Mouse (Mus musculus) WW6 (cell line): ENCODE data around the gene Mcm6.
"Not testable (repeated sequence)": the region's sequence is repeated elsewhere in the genome, so short reads cannot be mapped to it uniquely, and the experiment has no call there.

Source experiments
- DNase-seq: peaks from one replicate; pipeline ENCODE4 v3.0.0-alpha.2; 2013; ENCODE audit warnings: low read depth, low spot score

Mcm6 gene

DNA sequence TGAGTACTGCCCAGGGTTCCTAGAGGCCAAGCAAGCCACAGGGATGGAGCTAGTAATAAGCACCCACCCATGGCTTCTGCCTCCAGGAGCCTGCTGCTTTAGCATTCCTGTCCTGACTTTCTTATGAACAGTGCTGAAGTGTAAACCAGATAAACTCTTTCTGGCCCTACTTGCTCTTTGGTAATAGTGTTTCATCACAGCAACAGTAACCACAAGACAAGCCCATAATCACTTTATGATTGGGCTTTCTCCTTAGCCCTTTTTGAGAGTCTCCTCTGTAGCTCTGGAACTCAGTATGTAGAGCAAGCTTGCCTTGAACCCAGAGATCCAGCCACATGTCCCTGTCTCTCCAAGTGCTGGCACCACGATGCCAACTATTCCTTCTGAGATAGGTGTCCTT lies 29.2 kb downstream of the Mcm6 start:
- no peak for DNase-seq

DNA sequence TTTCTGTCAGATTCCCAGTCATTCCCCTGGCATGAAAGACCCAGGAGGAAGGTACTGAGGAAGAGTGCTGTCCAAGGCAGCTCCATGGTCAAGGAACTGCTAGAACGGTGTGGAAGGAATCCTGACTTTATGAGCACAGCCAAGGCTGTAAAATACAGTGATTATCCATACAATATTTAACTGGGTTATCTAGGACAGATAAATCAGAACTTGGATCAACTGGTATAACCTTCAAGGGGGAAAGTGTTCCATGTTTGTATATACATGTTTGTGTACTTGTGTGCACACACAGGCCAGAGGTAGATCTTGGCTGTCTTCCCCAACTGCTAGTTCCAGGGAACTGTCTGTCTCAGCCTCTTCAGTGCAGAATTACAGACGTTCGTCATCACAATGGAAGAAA lies 31.2 kb downstream of the Mcm6 start, which contains the start of gene Lct:
Lct (minus strand) TSS at position 101 of the 400 bp plus-strand sequence.
- no peak for DNase-seq

DNA sequence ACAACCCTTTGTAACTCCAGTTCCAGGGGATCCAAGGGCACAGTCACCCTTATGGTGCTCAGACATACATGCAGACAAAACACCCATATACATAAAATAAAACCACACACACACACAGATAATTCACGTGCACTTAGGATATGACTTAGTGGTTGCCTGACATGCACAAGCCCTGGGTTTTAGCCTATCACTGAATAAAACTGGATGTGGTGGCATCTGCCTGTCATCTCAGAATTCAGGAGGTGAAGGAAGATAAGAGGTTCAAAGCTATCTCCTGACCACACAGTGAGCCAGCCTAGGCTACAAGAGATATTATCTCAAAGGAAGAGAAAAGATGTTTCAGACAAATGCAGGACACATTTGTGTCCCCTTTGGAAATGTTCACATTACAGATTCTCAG lies 32.3 kb downstream of the Mcm6 start:
- no peak for DNase-seq

DNA sequence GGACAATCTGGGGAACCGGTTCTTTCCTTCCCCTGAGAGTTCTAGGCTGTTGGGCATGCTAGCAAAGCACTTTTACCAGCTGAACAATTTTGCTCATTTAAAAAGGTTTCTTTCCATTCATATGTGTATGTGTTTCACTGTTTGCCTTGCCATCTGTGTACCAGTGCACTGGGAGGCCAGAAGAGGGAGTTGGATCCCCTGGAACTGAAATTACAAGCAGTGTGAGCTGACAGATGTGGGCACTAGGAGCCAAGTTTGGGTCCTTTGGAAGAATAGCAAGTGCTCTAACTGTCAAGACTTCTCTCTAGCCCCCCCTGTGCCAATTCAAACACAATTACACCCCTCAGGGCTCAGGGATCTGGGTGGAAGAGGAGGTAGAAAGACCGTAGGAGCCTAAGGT lies 34.7 kb downstream of the Mcm6 start:
- DNase-seq, result no peak

DNA sequence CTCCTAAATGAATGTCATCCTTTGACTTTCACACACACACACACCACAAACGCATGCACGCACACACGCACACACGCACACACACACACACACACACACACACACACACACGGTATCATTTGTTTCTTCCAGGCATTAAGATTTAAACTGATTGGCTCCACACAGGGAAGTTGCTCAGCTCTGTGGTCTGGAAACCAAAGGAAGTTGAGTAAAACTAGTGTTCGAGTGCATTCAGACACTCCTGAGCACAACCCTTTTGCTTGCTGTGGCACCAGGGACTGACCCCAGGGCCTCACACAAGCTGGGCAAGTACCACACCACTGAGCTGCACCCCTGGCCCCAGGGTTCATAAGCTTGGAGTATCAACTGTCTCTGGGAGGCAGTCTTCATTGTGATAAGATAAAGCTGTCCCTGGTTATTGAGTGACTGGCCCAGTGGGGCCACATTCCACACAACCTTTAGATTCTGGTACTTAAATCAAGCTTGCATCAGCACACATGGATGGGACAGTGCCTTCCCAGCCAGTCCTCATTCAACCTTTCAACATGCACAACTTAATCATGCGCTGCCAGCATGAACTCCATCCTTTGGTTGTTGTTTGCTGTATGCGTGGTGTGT lies 36.3 kb downstream of the Mcm6 start:
- no peak for DNase-seq

DNA sequence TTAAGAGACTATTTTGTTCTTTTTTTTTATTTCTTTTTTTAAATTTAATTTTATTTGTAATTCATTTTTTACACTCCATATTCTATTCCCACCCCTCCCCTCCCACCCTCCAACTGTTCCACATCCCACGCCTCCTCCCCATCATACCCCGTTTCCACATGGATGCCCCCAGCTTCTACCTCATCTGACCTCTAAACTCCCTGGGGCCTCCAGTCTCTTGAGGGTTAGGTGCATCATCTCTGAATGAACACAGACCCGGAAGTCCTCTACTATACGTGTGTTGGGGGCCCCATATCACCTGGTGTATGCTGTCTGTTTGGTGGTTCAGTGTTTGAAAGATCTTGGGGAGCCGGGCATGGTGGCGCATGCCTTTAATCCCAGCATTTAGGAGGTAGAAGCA lies 40.2 kb downstream of the Mcm6 start:
- not testable (repeated sequence) for DNase-seq

DNA sequence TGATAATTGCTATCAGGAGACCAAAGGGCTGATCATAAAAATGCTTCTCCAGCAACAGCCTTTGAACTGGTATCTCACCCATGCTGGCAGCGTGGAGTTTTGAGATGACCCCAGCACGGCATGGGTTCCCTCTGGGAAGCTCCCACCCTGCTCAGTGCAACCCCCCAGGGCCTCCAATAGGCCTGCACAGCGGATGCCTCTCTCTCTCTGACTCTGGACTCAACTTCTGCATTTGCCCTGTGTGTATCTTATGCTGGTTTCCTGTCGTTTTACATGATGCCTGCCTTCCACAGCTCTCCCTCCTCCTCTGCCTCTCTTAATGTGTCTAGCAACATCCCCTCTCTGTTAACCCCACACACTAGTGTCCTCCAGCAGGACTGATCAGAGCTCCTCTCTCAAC lies 44.8 kb downstream of the Mcm6 start:
- DNase-seq, result no peak

DNA sequence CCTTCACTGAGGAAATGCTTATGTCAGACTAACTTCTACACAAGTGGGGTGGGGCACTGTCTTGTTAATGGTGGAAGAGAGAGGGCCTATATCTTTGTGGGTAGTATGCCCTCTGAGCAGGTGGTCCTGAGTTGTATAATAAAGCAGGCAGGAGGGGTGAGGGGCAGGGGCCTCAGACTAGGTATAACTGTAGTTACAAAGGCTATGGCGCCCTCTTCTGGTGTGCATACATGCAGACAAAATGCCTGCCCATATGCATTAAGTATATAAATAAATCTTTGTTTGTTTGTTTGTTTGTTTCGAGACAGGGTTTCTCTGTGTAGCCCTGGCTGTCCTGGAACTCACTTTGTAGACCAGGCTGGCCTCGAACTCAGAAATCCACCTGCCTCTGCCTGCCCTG lies 50.4 kb downstream of the Mcm6 start:
- no peak for DNase-seq

DNA sequence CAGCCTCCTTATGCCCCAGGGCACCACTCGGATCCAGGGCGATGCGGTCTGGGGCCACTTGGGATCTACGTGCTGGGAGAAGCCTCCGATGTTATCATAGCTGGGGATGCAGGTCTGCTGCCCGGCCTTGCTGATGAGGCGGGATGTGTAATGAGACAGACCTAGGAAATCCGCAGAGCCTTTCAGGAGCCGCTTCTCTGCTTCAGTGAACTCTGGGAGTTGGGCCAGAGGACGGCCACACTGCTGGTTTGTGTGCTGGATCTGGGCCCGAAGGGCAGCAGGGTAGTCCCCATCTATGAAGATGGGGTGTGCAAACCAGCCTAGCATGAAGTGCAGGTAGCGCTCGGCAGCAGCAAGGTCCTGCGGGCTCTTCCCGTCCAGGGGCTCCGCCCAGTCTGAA lies 55.6 kb downstream of the Mcm6 start:
- DNase-seq, result no peak

DNA sequence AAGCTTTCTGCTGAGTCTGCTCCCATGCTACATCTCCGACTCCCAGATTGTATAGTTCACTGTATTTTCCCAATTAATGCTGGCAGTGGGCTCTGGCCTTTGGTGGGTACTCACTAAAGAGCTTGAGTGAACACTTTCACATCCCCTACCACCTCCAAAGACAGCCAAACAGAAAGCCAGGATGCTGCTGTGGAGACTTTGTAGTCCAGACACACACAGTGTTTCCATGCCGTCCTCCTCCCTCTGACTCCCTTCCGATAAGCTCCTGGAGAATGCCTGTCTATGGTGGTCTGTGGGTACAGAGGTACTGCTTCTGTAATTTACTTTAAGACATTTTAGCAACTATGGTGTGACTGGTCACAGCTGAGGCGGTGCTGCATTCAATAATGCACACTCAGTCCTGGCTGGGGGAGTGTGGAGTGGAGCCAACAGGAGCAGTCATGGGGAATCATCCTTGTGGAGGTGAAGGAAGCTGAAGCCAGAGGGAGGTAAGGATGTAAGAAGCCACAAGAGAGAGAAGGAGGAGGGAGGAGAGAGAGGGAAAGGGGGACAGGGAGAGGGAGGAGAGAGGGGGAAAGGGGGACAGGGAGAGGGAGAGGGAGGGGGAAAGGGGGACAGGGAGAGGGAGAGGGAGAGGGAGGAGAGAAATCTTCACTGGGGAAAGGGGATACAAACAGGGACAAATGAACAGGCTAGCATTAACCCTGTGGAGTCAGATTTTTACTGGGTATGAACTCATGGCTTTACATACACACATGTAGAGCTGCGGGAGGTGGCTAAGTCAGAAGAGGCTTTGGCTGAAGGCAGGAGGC lies 63.5 kb downstream of the Mcm6 start:
- no peak for DNase-seq

DNA sequence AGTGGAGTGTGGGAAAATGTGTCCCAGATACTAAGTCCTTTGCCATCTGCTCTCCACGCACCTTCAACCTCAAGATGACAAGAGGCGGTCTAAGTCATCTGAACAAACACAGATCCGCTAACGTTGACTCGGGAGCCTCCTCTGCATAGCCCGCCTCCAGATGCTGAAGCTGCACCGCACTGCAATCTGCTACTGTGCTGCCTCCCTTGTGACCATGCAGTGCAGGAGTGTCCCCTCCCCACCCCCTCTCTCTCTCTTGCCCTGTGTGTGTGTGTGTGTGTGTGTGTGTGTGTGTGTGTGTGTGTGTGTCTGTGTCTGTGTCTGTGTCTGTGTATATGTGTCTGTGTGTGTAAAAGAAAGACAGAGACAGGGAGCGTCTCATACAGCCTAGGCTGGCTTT lies 64.2 kb downstream of the Mcm6 start:
- no peak for DNase-seq

DNA sequence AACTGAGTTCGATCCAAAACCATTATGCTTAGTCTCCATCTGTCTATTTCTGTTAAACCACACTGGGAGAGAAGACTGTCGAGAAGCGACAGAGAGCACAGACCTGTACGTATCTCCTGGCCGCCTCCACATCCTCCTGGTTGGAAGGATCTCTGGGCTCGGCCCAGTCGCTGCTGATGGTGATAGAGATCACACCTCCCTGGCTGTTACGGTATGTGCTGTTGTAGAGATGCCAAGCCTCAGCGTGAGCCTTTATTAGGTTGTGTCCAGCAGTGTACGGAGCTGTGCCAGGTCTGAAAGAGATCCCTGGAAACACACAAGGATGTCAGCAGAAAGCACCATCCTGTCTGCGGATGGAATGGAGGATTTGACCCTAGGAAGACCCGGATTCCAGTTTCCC lies 65.9 kb downstream of the Mcm6 start:
- no peak for DNase-seq

DNA sequence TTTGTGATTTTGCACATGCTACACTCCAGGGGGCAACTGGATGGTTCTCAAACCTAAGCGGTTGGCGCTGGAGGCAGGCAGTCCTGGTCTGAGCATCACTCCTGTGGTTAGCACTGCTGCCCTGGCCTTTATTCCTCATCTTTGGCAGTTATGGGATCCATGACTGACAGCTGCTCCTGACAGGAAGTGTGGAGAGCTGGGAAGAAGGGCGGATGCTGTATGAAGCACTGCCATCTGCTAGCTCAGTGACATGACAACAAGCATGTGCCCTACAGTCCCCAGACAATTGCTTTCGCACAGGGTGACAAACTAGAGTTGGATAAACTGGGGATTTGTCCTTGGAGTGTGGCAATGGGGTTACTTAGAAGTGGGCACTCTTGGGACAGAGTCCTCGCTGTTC lies 69.2 kb downstream of the Mcm6 start:
- no peak for DNase-seq

DNA sequence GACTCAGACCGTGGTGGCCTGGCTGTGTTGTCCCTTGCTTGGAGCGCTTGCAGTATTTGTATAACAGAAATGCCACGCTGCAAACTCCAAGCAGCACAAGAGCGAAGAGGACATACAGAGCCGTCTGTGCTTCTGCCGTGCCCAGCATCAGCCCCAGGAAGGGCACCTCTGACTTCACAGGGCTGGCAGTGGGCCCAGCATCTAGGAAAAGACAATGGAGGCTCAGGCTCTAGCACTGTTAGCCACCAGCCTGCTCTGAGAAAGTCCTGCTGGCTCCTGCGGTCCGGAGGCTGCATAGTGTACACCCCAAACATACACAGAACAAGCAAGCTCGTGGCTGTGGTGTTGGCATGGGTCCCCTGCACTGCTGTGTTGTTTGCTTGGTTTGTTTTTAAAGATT lies 74.3 kb downstream of the Mcm6 start:
- no peak for DNase-seq

DNA sequence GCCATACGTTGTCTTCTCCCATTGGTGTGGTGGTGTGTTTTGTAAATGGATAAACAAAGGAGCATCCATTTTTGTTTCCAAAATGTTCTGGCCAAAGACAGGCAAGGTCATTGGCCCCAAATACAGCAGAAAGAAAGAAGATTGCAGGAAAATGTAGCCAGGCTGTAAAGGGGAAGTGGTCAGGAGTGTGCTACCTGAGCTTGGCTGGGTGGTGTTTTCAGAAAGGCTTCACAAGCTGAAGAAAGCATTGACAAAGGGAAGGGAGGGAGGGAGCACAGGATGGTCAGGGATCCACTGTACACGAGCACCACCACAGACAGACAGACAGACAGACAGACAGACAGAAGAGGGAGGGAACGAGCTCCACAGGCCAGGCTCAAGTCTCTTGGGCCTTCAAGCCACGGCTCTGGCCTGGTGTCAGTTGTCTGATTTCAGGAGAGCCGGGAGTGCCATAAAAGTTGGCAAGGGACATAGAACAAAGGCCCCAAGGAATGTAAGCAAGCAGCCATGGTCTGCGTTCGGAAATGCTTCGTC lies 75.2 kb downstream of the Mcm6 start:
- DNase-seq, result no peak

DNA sequence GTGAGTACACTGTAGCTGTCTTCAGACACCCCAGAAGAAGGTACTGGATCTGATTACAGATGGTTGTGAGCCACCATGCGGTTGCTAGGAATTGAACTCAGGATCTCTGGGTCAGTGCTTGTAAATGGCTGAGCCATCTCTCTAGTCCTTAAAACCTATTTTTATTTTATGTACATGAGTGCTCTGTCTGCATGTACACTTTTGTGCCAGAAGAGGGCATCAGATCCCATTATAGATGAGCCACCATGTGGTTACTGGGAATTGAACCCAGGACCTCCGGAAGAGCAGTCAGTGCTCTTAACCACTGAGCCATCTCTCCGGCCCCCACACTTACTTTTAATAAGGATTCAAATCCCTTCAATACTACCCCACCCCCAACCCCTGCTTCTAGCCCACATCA lies 76.5 kb downstream of the Mcm6 start:
- no peak for DNase-seq

DNA sequence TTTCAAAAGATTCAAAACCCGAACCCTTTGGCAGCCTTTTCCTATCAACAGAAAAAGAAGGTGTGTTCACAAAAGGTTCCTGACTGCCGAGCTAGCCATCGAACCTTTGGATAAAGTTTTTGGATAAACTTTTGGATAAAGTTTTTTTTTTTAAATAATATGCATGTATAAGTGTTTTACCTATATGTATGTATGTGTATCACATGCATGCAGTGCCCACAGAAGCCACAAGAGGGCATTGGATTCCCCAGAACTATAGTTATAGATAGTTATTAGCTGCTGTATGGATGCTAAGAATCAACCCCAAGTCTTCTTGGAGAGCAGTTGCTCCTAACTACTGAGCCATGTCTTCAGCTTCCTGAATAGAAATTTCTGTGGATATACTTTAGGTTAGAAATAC lies 77.7 kb downstream of the Mcm6 start:
- DNase-seq, result no peak
